ENCODE assay signal across 8 mouse cellular contexts in genomic region chr14:8173542-8174250, GRCm38 (mm10). TPM values are rescaled to one million over a fixed set of nuclear protein-coding genes. Genes with fewer than 3 reads are reported as not detected.
DNase-seq lines count a peak whose midpoint lies in the region; ATAC-seq and TF ChIP-seq lines count a peak whose summit lies in the region.
"Not testable (repeated sequence)": the region's sequence is repeated elsewhere in the genome, so short reads cannot be mapped to it uniquely, and the experiment has no call there.

No protein-coding gene starts in this region.

- peak overlapping the region; percentile 65 for H3K9ac ChIP-seq in embryonic facial prominence, embryonic 13.5 days
- H3K9ac ChIP-seq in heart, embryonic 13.5 days = peak overlapping the region; percentile 73
- H3K9ac ChIP-seq in kidney, embryonic 14.5 days (ENCODE audit: low read depth, low read length) = peak overlapping the region; percentile 18; the same call in 1 of the 2 replicates
- H3K9ac ChIP-seq in liver, embryonic 14.5 days (replicated peaks) = peak overlapping the region; percentile 57
- H3K9ac ChIP-seq in midbrain, embryonic 15.5 days = peak overlapping the region; percentile 49
- peak overlapping the region; percentile 38; the same call in 1 of the 2 replicates for H3K9ac ChIP-seq in stomach, embryonic 14.5 days (replicated peaks; ENCODE audit: low read depth, low read length)

- peak; percentile 1; the same call in 1 of the 2 replicates for TF ChIP-seq CTCF in liver, embryonic 14.5 days (IDR thresholded peaks at IDR 0.05; ENCODE audit: low read depth)

- not testable (repeated sequence) for TF ChIP-seq EP300 in liver, embryonic 14.5 days (IDR thresholded peaks at IDR 0.05; ENCODE audit: low read depth)

- WGBS in embryonic facial prominence, embryonic 13.5 days = 29% methylated on average over 7 of the region's 7 CpGs
- WGBS in heart, embryonic 13.5 days = 29% methylated on average over 7 of the region's 7 CpGs
- 22% methylated on average over 5 of the region's 7 CpGs for WGBS in kidney, embryonic 14.5 days
- WGBS in liver, embryonic 14.5 days (ENCODE audit: insufficient replicate concordance) = 18% methylated on average over 5 of the region's 7 CpGs
- WGBS in midbrain, embryonic 15.5 days = 23% methylated on average over 6 of the region's 7 CpGs
- 18% methylated on average over 5 of the region's 7 CpGs for WGBS in stomach, embryonic 14.5 days

- H3K4me1 ChIP-seq in embryonic facial prominence, embryonic 13.5 days = peaks cover 10% of the 10 kb centered on the region
- peaks cover 14% of the 10 kb centered on the region for H3K4me1 ChIP-seq in heart, embryonic 13.5 days
- H3K4me1 ChIP-seq in kidney, embryonic 14.5 days (ENCODE audit: control insufficient read depth, insufficient read depth, low read length); midbrain, embryonic 15.5 days; stomach, embryonic 14.5 days (ENCODE audit: control insufficient read depth, insufficient read depth, low read length): not testable (repeated sequence)
- H3K4me1 ChIP-seq in liver, embryonic 14.5 days (replicated peaks; ENCODE audit: control insufficient read depth in 2 of 2, insufficient read depth in 2 of 2, low read length in 1 of 2) = peaks cover 7 to 12% of the 10 kb centered on the region in 2 experiments

- H3K4me2 ChIP-seq in embryonic facial prominence, embryonic 13.5 days = peak overlapping the region; percentile 82
- H3K4me2 ChIP-seq in heart, embryonic 13.5 days = peak overlapping the region; percentile 79
- H3K4me2 ChIP-seq in kidney, embryonic 14.5 days (replicated peaks; ENCODE audit: low read depth, low read length) = peak overlapping the region; percentile 52
- H3K4me2 ChIP-seq in liver, embryonic 14.5 days (ENCODE audit: low read depth) = peak overlapping the region; percentile 87
- peak overlapping the region; percentile 88 for H3K4me2 ChIP-seq in midbrain, embryonic 15.5 days
- H3K4me2 ChIP-seq in stomach, embryonic 14.5 days (replicated peaks; ENCODE audit: low read depth, low read length) = peak overlapping the region; percentile 74

- H3K9me3 ChIP-seq in embryonic facial prominence, embryonic 13.5 days; heart, embryonic 13.5 days; kidney, embryonic 14.5 days (ENCODE audit: control insufficient read depth, low read length); liver, embryonic 14.5 days (ENCODE audit: control insufficient read depth, low read length); midbrain, embryonic 15.5 days; stomach, embryonic 14.5 days (ENCODE audit: control insufficient read depth, low read depth, low read length): not testable (repeated sequence)

- not testable (repeated sequence) for H3K27me3 ChIP-seq in embryonic facial prominence, embryonic 13.5 days; heart, embryonic 13.5 days (replicated peaks); kidney, embryonic 14.5 days (ENCODE audit: control insufficient read depth, insufficient read depth, low read length); liver, embryonic 14.5 days (ENCODE audit: control insufficient read depth, insufficient read depth, low read length); midbrain, embryonic 15.5 days (replicated peaks); stomach, embryonic 14.5 days (ENCODE audit: control insufficient read depth, insufficient read depth, low read length)

- H3K36me3 ChIP-seq in embryonic facial prominence, embryonic 13.5 days = peaks cover 22% of the 10 kb centered on the region
- H3K36me3 ChIP-seq in heart, embryonic 13.5 days = peaks cover 26% of the 10 kb centered on the region
- peaks cover 19% of the 10 kb centered on the region for H3K36me3 ChIP-seq in kidney, embryonic 14.5 days (ENCODE audit: control insufficient read depth, insufficient read depth, low read length)
- H3K36me3 ChIP-seq in liver, embryonic 14.5 days (replicated peaks; ENCODE audit: control insufficient read depth, insufficient read depth, low read depth) = peaks cover 18% of the 10 kb centered on the region
- H3K36me3 ChIP-seq in midbrain, embryonic 15.5 days (replicated peaks) = peaks cover 13% of the 10 kb centered on the region
- H3K36me3 ChIP-seq in stomach, embryonic 14.5 days (ENCODE audit: control insufficient read depth, insufficient read depth, low read length) = peaks cover 11% of the 10 kb centered on the region

- peak overlapping the region; percentile 96 for H3K4me3 ChIP-seq in embryonic facial prominence, embryonic 13.5 days
- peak overlapping the region; percentile 93 for H3K4me3 ChIP-seq in heart, embryonic 13.5 days
- peak overlapping the region; percentile 98 for H3K4me3 ChIP-seq in kidney, embryonic 14.5 days (ENCODE audit: low read length)
- H3K4me3 ChIP-seq in liver, embryonic 14.5 days (ENCODE audit: insufficient read depth in 1 of 2, low read depth in 2 of 2, low read length in 2 of 2) = peak overlapping the region; percentile 51 to 57
- peak overlapping the region; percentile 67 for H3K4me3 ChIP-seq in midbrain, embryonic 15.5 days
- H3K4me3 ChIP-seq in stomach, embryonic 14.5 days (ENCODE audit: low read depth, low read length) = peak overlapping the region; percentile 98

- peak; percentile 22 for DNase-seq in brain, embryonic 18.5 days (ENCODE audit: low read depth, low spot score)
- peak in 1 of 3 experiments; percentile 35 for DNase-seq in liver, embryonic 14.5 days (ENCODE audit: low read depth in 3 of 3, low spot score in 3 of 3)

- peak overlapping the region; percentile 79 for H3K27ac ChIP-seq in embryonic facial prominence, embryonic 13.5 days
- H3K27ac ChIP-seq in heart, embryonic 13.5 days (replicated peaks) = peak overlapping the region; percentile 90
- peak overlapping the region; percentile 60; the same call in 1 of the 2 replicates for H3K27ac ChIP-seq in kidney, embryonic 14.5 days (ENCODE audit: low read depth, low read length)
- peak overlapping the region; percentile 78 for H3K27ac ChIP-seq in liver, embryonic 14.5 days
- peak overlapping the region; percentile 81 for H3K27ac ChIP-seq in midbrain, embryonic 15.5 days
- H3K27ac ChIP-seq in stomach, embryonic 14.5 days (ENCODE audit: low read length) = peak overlapping the region; percentile 67

- peak; percentile 33 for ATAC-seq in CD4-positive, CD25-positive, alpha-beta regulatory T cell, adult 4 months
- ATAC-seq in embryonic facial prominence, embryonic 13.5 days (ENCODE audit: insufficient number of reproducible peaks, insufficient read depth, low FRiP score, low TSS enrichment, low read depth); heart, embryonic 13.5 days (ENCODE audit: extremely low read depth, insufficient number of reproducible peaks, low FRiP score, low TSS enrichment); liver, embryonic 14.5 days (ENCODE audit: insufficient read depth); stomach, embryonic 14.5 days (ENCODE audit: insufficient number of reproducible peaks, insufficient read depth, low FRiP score, low read depth): not testable (repeated sequence)
- ATAC-seq in kidney, embryonic 14.5 days (ENCODE audit: low FRiP score, low TSS enrichment) = 0 out of 2 replicates have a peak, but pooled peaks have one; percentile 5
- peak; percentile 31 for ATAC-seq in midbrain, embryonic 15.5 days (replicated peaks)

RNA-seq across cellular contexts. Expression of gene Pdhb, which starts 0.9 kb away (rescaled TPM):
- polyA plus RNA-seq in CD4-positive, CD25-positive, alpha-beta regulatory T cell, adult 4 months (2017; shearing (Covaris generic)) = 100 to 1,000 TPM; 139 to 163 TPM
- 203 TPM in 2 replicates for polyA plus RNA-seq in embryonic facial prominence, embryonic 13.5 days (2015; fragmentation: Nextera tagmentation; extraction: Ambion mirVana)
- 460 and 512 TPM in 2 replicates for polyA plus RNA-seq in heart, embryonic 13.5 days (2015; fragmentation: Nextera tagmentation; extraction: Ambion mirVana)
- polyA plus RNA-seq in kidney, embryonic 14.5 days (2014; fragmentation: Nextera tagmentation; extraction: Ambion mirVana) = 231 and 247 TPM in 2 replicates
- 49.5 and 74.9 TPM in 2 replicates for polyA plus RNA-seq in liver, embryonic 14.5 days (2012; rRNA removed)
- 117 and 119 TPM in 2 replicates for polyA plus RNA-seq in liver, embryonic 14.5 days (2014; fragmentation: Nextera tagmentation; extraction: Ambion mirVana)
- 245 TPM in 2 replicates for polyA plus RNA-seq in midbrain, embryonic 15.5 days (2015; fragmentation: Nextera tagmentation; extraction: Ambion mirVana)
- 177 and 185 TPM in 2 replicates for polyA plus RNA-seq in stomach, embryonic 14.5 days (2014; fragmentation: Nextera tagmentation; extraction: Ambion mirVana)

RNA-seq across cellular contexts. Expression of gene Kctd6, which starts 40.2 kb away (rescaled TPM):
- polyA plus RNA-seq in CD4-positive, CD25-positive, alpha-beta regulatory T cell, adult 4 months (2017; shearing (Covaris generic)) = 1 to 10 TPM; 2.0 to 3.4 TPM
- 3.5 and 7.5 TPM in 2 replicates for polyA plus RNA-seq in embryonic facial prominence, embryonic 13.5 days (2015; fragmentation: Nextera tagmentation; extraction: Ambion mirVana)
- 2.7 and 4.7 TPM in 2 replicates for polyA plus RNA-seq in heart, embryonic 13.5 days (2015; fragmentation: Nextera tagmentation; extraction: Ambion mirVana)
- 9.1 and 10.4 TPM in 2 replicates for polyA plus RNA-seq in kidney, embryonic 14.5 days (2014; fragmentation: Nextera tagmentation; extraction: Ambion mirVana)
- polyA plus RNA-seq in liver, embryonic 14.5 days (2012; rRNA removed) = 2.6 and 3.6 TPM in 2 replicates
- 3.4 and 6.5 TPM in 2 replicates for polyA plus RNA-seq in liver, embryonic 14.5 days (2014; fragmentation: Nextera tagmentation; extraction: Ambion mirVana)
- 18.3 and 19.6 TPM in 2 replicates for polyA plus RNA-seq in midbrain, embryonic 15.5 days (2015; fragmentation: Nextera tagmentation; extraction: Ambion mirVana)
- 4.8 and 7.1 TPM in 2 replicates for polyA plus RNA-seq in stomach, embryonic 14.5 days (2014; fragmentation: Nextera tagmentation; extraction: Ambion mirVana)

Comparison
In these comparisons a context has a peak if more than half of its experiments do, and no peak if none do; other contexts are left out.
1. H3K9ac ChIP-seq: peak in every context shown above with its lines; median percentile 73 in heart, embryonic 13.5 days; 65 in embryonic facial prominence, embryonic 13.5 days; 57 in liver, embryonic 14.5 days; 49 in midbrain, embryonic 15.5 days; 38 in stomach, embryonic 14.5 days; 18 in kidney, embryonic 14.5 days.